Mouse (Mus musculus) liver, adult 2 months (tissue): ENCODE data around the gene Dalrd3.

ENCODE experiments used
- CTCF ChIP-seq: fragments of 200-500 bp; IDR thresholded peaks from 2 replicates; pipeline ENCODE4 v1.5.1; 2011; ENCODE audit warnings: low read depth, low read length, control low read depth
- POLR2A ChIP-seq: fragments of 200-500 bp; IDR thresholded peaks from 2 replicates; pipeline ENCODE4 v1.6.1; 2011; ENCODE audit warnings: low read length, control low read depth; ENCODE audit not compliant: insufficient read depth; ENCODE audit errors: extremely low read depth

DNA sequence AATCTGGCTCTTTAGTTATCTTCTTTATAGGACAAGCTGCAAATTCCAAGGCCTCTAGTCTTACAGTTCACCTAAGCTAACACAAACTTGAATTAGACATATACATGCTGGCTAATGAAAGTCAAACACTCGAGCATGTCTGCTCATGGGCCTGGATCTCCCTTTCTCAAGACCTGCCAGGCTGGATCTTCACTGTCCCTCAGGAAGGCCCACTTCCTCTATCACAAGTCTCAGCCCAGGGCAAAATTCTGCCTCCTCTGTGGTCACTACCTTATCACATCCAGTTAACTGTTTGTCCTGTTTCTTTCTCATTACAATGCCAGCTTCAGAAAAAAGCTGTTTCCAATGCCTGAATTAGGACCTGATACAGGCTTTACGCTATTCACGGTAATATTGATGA, 24.7 kb downstream of the Dalrd3 start:
- TF ChIP-seq CTCF, result no peak
- no peak for TF ChIP-seq POLR2A
